Mouse (Mus musculus) telencephalon, adult 2 months (tissue): Measurements from ENCODE around the gene Galp.
A peak's percentile ranks its signal among the peaks of the same experiment; 100 is the strongest.
"Not testable (repeated sequence)": the region's sequence is repeated elsewhere in the genome, so short reads cannot be mapped to it uniquely, and the experiment has no call there.

ENCODE experiments used
- DNase-seq: peaks from one replicate; pipeline ENCODE4 v3.0.0-alpha.2; 2011; ENCODE audit warnings: low read depth, low spot score

Gene Galp

GRCm38 (mm10) chr7:6174365-6174987 is 22.4 kb upstream of the Galp start:
- not testable (repeated sequence) for DNase-seq

- DNase-seq = no peak
Measured at GRCm38 (mm10) chr7:6179013-6179412, 17.9 kb upstream of the Galp start.

DNA sequence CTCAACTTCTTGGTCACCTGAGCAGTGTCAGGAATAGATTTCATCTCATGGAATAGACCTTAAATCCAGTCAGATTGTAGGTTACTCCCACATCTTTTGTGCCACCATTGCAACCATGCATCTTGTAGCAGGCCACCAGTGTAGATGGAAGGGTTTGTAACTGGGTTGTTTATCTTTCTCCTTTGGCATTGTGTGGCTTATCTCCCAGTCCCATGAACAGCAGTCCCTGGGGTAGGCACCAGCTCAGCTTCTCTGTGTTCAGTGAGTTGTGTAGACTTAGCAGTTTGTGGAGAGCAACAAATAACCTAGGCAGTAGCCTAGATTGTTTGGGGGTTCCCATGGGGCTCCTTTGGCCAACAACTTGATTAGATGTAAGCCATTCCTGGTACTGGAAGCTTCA is 14.0 kb upstream of the Galp start:
- no peak for DNase-seq

- DNase-seq = no peak
Measured at GRCm38 (mm10) chr7:6183802-6184201, 13.1 kb upstream of the Galp start.

- no peak for DNase-seq
Measured at GRCm38 (mm10) chr7:6184521-6184920, 12.4 kb upstream of the Galp start.

- no peak for DNase-seq
Measured at GRCm38 (mm10) chr7:6185391-6185790, 11.5 kb upstream of the Galp start.

DNA sequence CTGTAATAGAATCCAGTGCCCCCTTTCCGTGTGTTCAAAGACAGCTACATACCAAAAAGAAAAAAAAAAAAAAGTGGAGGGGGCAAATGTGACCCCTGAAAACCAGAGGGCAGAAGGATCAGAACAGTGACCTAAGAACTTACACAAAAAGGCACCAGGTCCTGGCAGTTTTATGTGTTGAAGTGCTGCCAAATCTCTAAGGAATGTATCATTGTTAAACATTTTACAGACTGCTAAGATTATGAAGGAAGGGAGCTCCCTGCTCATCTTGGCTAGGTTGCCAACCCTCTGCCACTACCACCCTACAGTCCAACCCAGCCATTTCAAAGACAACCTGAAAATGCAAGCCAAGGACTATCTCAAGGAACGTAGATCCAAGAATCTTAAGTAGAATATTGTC is 10.7 kb upstream of the Galp start:
- no peak for DNase-seq

DNA sequence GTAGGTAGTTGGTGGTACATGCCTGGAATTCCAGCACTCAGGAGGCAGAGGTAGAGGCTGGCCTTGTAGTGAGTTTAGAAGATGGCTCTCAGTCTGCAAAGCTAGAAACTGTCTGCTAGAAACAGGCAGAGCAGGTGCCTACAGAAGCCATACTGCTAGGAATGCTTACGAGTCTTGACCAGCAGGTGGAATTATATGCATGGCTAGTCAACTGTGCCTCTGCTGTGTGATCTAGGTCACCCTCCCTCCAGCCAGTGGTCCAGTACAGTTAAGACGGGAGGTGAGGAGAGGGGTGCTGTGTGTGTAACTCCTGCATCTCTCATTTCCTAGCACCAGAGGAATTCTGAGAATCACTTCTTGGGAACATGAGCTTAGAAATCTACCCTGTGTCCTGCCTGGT is 10.1 kb upstream of the Galp start:
- DNase-seq = no peak

- no peak for DNase-seq
Measured at GRCm38 (mm10) chr7:6189542-6189941, 7.3 kb upstream of the Galp start.

DNA sequence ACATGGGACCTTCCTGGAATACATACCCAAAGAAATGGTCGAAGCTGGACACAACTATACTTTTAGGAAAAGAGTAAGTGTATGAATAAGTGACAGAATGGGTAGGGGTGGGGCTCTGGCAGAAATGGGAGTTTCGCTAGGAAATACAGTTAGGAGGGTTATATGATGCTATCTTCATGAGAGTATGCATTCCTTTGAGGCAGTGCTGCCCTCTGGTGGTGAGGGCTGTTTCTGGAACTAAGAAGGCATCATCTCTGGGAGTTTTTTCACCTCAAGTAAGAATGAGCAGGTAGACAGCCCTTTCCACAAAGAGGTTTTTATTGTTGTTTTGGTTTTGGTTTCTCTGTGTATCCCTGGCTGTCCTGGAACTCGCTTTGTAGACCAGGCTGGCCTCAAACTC is 5.5 kb upstream of the Galp start:
- peak; percentile 55 for DNase-seq

DNA sequence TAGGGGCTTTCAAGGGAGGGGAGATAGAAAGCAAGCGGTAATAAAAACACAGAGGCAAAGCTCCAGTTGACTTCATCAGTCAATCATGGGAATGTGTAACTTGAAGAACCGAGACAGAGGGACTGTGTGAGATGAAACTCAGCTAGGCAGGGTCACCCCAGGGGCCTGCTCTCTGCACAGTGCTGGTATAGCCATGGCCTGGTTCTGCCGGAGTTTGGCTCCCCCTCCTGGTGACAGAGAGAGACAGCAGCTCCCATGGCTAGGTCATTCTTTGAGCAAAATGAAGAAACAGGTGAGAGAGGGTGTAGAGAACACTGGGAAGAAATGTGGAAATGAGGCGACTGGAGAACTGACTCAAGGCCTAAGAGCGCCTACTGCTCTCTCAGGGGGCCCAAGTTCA is 2.8 kb upstream of the Galp start:
- DNase-seq = no peak

DNA sequence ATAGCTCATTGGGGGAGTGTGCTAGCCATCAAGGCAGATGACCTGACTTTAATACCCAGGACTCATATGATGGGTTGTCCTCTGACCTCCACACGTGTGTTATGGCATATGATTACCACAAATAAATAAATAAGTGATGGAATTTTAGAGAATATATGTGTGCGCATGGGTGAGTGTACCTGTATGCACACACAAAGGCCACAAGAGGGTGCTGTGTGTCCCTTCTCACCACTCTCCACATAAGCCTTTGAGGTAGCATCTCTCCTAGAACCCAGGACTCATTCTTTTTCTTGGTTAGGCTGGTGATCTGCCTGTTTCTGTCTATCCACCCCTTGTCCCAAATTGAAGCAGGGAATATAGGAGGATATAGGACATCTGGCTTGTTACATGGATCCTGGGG is 1.1 kb upstream of the Galp start:
- DNase-seq = no peak

- no peak for DNase-seq
Measured at GRCm38 (mm10) chr7:6204200-6204599, 7.3 kb downstream of the Galp start.

- DNase-seq = no peak
Measured at GRCm38 (mm10) chr7:6213144-6213543, 16.3 kb downstream of the Galp start.

DNA sequence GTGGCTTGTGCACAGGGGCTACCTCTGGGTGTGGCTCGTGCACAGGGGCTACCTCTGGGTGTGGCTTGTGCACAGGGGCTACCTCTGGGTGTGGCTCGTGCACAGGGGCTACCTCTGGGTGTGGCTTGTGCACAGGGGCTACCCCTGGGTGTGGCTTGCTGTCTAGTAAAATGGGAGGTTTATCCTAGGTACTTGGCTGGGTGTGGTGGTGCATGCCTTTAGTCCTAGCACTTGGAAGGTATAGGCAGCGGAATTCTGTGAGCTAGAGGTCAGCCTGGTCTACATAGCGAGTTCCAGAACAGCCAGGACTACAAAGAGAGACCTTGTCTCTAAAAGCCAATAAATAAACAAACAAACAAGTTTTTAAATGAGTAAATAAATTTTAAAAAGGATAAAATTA is 17.8 kb downstream of the Galp start:
- not testable (repeated sequence) for DNase-seq

DNA sequence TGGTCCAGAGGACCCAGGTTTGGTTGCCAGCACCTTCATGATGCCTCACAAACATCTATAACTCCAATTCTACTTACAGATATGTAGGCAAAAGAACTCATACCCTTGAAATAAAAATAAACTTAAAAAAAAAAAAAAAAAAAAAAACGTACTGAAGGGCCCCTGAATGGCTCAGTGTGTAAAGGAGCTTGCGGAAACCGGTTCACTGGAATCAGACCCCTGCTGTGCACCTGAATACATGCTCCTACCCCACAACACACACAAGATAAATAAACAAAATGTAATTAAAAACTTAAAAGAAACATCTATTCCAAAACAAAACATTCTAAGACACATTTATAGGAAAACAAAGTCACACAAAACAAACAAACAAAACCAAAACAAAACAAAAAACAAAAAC is 23.3 kb downstream of the Galp start:
- no peak for DNase-seq

- DNase-seq = no peak
Measured at GRCm38 (mm10) chr7:6221978-6222377, 25.1 kb downstream of the Galp start, which contains the start of gene Zscan5b. Gene Zscan5b, plus strand, starts transcription at chr7:6222278.

GRCm38 (mm10) chr7:6228491-6228890 is 31.6 kb downstream of the Galp start:
- peak; percentile 5 for DNase-seq

GRCm38 (mm10) chr7:6239787-6240186 is 42.9 kb downstream of the Galp start:
- DNase-seq = no peak

- not testable (repeated sequence) for DNase-seq
Measured at GRCm38 (mm10) chr7:6240841-6241425, 44.0 kb downstream of the Galp start.

DNA sequence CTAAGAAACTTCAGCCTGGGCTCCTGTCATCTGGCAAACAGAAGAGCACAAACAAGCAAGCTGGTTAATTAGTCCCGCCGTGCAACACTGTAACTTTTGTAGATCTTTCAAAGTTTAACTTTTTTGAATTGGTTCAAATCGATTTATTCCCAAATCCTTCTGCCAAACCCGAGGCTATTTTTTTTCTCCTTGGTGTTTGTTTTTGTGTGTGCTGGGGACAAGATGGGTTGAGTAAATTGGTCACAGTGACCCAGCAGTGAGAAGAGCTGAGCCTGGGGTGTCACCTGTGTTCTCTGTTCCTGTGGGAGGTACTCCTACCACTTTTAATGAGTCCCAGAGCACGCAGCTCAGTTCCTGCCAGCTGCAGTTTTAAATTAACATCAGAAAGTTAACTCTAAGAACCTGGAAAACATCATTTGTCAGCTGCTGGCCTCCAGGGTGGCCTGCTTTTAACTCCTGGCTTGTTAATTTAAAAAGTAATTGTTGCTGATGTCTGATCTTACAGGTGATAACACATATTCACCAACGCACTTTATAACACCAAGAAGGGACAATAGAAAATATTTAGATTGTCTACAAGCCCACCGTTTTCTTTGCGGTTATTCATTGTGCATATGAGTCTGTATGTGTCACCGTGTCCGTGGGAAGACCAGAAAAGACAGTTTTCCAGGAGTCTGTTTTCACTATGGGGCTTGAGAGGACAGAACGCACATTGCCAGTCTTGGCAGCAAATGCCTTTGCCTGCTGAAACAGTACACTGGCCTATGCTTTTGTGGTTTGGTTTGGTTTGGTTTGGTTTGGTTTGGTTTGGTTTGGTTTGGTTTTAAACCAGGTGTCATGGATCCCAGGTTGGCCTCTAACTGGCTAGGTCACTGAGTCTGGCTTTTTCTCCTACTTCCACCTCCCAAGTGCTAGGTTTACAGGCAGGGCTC is 47.7 kb downstream of the Galp start:
- DNase-seq = no peak

GRCm38 (mm10) chr7:6252410-6252809 is 55.5 kb downstream of the Galp start, which contains the start of gene Epp13:
Gene Epp13, plus strand, starts transcription at chr7:6252710.
- DNase-seq = no peak

DNA sequence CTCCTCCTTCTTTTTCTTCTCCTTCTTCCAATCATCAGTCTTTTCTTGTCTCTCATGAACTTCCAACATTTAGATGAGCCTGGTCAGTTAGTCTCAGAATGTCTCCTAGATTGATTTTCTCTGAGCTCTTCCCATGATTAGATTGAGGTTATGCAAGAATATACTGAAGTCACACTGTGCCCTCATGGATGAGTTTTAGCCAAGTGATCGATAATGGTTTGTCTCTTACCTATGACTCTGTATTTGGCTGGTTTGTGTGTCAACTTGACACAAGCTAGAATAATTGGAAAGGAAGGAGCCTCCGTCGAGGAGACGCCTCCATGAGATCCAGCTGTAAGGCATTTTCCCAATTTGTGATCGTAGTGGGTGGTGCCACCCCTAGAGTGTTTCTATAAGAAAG is 57.6 kb downstream of the Galp start:
- no peak for DNase-seq
